Mouse (Mus musculus) MEL (cell line): ENCODE data around the gene H2-Eb1. TPM values are rescaled to one million over a fixed set of nuclear protein-coding genes. Genes with fewer than 3 reads are reported as not detected.
A peak's percentile ranks its signal among the peaks of the same experiment; 100 is the strongest.

ENCODE experiments used
- DNase-seq: peaks from one replicate; pipeline ENCODE4 v3.0.0; 2011; ENCODE audit warnings: low read depth, low spot score
- H3K27ac ChIP-seq: 2 replicates; pipeline ENCODE4 v1.5.1; 2012; ENCODE audit warnings: low read depth, mild to moderate bottlenecking, control low read depth, low read length, moderate library complexity; ENCODE audit not compliant: control insufficient read depth
- H3K27me3 ChIP-seq, 2 experiments: fragments of 150-350 bp in 1 of 2; sonication (generic) in 1 of 2; 2 replicates each; pipeline ENCODE4 v1.6.1; 2012; ENCODE audit warnings: low read length in 2 of 2, mild to moderate bottlenecking in 2 of 2, improper control_type of control experiment in 1 of 2, moderate library complexity in 1 of 2; ENCODE audit not compliant: insufficient read depth in 2 of 2, control insufficient read depth in 1 of 2
- H3K36me3 ChIP-seq, 2 experiments: 2 replicates each; pipeline ENCODE4 v1.6.1; 2012 to 2014; ENCODE audit warnings: low read length in 2 of 2, improper control_type of control experiment in 1 of 2, inconsistent platforms in 1 of 2, mild to moderate bottlenecking in 1 of 2; ENCODE audit not compliant: insufficient read depth in 2 of 2, control insufficient read depth in 1 of 2
- H3K4me1 ChIP-seq, 2 experiments: fragments of 150-350 bp in 1 of 2; sonication (generic) in 1 of 2; 2 replicates each; pipeline ENCODE4 v1.6.1; 2012; ENCODE audit warnings: low read length in 2 of 2, improper control_type of control experiment in 1 of 2, mild to moderate bottlenecking in 1 of 2; ENCODE audit not compliant: insufficient read depth in 2 of 2, control insufficient read depth in 1 of 2
- H3K4me3 ChIP-seq, 2 experiments: fragments of 150-350 bp in 1 of 2; sonication (generic) in 1 of 2; 2 replicates each; pipeline ENCODE4 v1.5.1; 2012; ENCODE audit warnings: low read depth in 2 of 2, low read length in 2 of 2, mild to moderate bottlenecking in 2 of 2, moderate library complexity in 2 of 2, control low read depth in 1 of 2, improper control_type of control experiment in 1 of 2; ENCODE audit not compliant: control insufficient read depth in 1 of 2, insufficient read depth in 1 of 2
- H3K79me2 ChIP-seq: 2 replicates; pipeline ENCODE4 v1.6.1; 2012; ENCODE audit warnings: mild to moderate bottlenecking, low read length, moderate library complexity; ENCODE audit not compliant: control insufficient read depth, poor library complexity, insufficient read depth
- H3K9ac ChIP-seq: 2 replicates; pipeline ENCODE4 v1.6.1; 2012; ENCODE audit warnings: low read depth, mild to moderate bottlenecking, control low read depth, low read length, moderate library complexity; ENCODE audit not compliant: control insufficient read depth, poor library complexity, severe bottlenecking
- H3K9me3 ChIP-seq: fragments of 150-350 bp; sonication (generic); replicated peaks from 2 replicates; pipeline ENCODE4 v1.6.1; 2012; ENCODE audit warnings: mild to moderate bottlenecking, low read length, improper control_type of control experiment, moderate library complexity; ENCODE audit not compliant: insufficient read depth
- CHD2 ChIP-seq: IDR thresholded peaks from 2 replicates; pipeline ENCODE4 v1.6.1; 2011; ENCODE audit warnings: low read length, improper control_type of control experiment
- ELF1 ChIP-seq: IDR thresholded peaks from 2 replicates; pipeline ENCODE4 v1.6.1; 2014; ENCODE audit warnings: low read depth, mild to moderate bottlenecking, inconsistent platforms, low read length, improper control_type of control experiment, moderate library complexity
- ETS1 ChIP-seq: IDR thresholded peaks from 2 replicates; pipeline ENCODE4 v1.6.1; 2012; ENCODE audit warnings: low read depth, mild to moderate bottlenecking, inconsistent platforms, low read length, improper control_type of control experiment, moderate library complexity
- GATA1 ChIP-seq: IDR thresholded peaks from 2 replicates; pipeline ENCODE4 v1.6.1; 2011; ENCODE audit warnings: low read depth, low read length, improper control_type of control experiment
- HCFC1 ChIP-seq: IDR thresholded peaks from 2 replicates; pipeline ENCODE4 v1.6.1; 2012; ENCODE audit warnings: low read depth, mild to moderate bottlenecking, inconsistent platforms, low read length, improper control_type of control experiment, moderate library complexity
- MAFK ChIP-seq: IDR thresholded peaks from 2 replicates; pipeline ENCODE4 v1.6.1; 2011; ENCODE audit warnings: low read depth, mild to moderate bottlenecking, low read length, improper control_type of control experiment, borderline replicate concordance
- MXI1 ChIP-seq: IDR thresholded peaks from 2 replicates; pipeline ENCODE4 v1.6.1; 2011; ENCODE audit warnings: mild to moderate bottlenecking, low read depth, low read length, improper control_type of control experiment
- MYB ChIP-seq: IDR thresholded peaks from 2 replicates; pipeline ENCODE4 v1.6.1; 2011; ENCODE audit warnings: mild to moderate bottlenecking, low read depth, low read length, improper control_type of control experiment
- MYC ChIP-seq: IDR thresholded peaks from 2 replicates; pipeline ENCODE4 v1.6.1; 2011; ENCODE audit warnings: low read depth, mild to moderate bottlenecking, low read length, improper control_type of control experiment, moderate library complexity
- NRF1 ChIP-seq: IDR thresholded peaks from 2 replicates; pipeline ENCODE4 v1.6.1; 2014; ENCODE audit warnings: low read depth, mild to moderate bottlenecking, inconsistent platforms, low read length, improper control_type of control experiment, moderate library complexity; ENCODE audit not compliant: poor library complexity, insufficient read depth, severe bottlenecking
- POLR2A ChIP-seq, 2 experiments: IDR thresholded peaks; 2 replicates each; pipeline ENCODE4 v1.6.1; 2011 to 2012; ENCODE audit warnings: low read length in 2 of 2, mild to moderate bottlenecking in 2 of 2, control low read depth in 1 of 2, improper control_type of control experiment in 1 of 2, low read depth in 1 of 2, moderate library complexity in 1 of 2; ENCODE audit not compliant: control insufficient read depth in 1 of 2, insufficient read depth in 1 of 2, poor library complexity in 1 of 2
- POLR2AphosphoS2 ChIP-seq: IDR thresholded peaks from 2 replicates; pipeline ENCODE4 v1.6.1; 2011; ENCODE audit warnings: low read length, improper control_type of control experiment
- RAD21 ChIP-seq: IDR thresholded peaks from 2 replicates; pipeline ENCODE4 v1.6.1; 2011; ENCODE audit warnings: mild to moderate bottlenecking, low read depth, low read length, improper control_type of control experiment
- RCOR1 ChIP-seq: IDR thresholded peaks from 2 replicates; pipeline ENCODE4 v1.6.1; 2012; ENCODE audit warnings: low read depth, mild to moderate bottlenecking, inconsistent platforms, low read length, improper control_type of control experiment
- SIN3A ChIP-seq: IDR thresholded peaks from 2 replicates; pipeline ENCODE4 v1.6.1; 2012; ENCODE audit warnings: low read length, improper control_type of control experiment, inconsistent platforms
- TBP ChIP-seq: IDR thresholded peaks from 2 replicates; pipeline ENCODE4 v1.8.0; 2011; ENCODE audit warnings: low read depth, low read length, improper control_type of control experiment
- ZC3H11A ChIP-seq: IDR thresholded peaks from 2 replicates; pipeline ENCODE4 v1.6.1; 2012; ENCODE audit warnings: low read depth, mild to moderate bottlenecking, inconsistent platforms, low read length, improper control_type of control experiment
- ZNF384 ChIP-seq: IDR thresholded peaks from 2 replicates; pipeline ENCODE4 v1.6.1; 2012; ENCODE audit warnings: low read depth, mild to moderate bottlenecking, inconsistent platforms, low read length, improper control_type of control experiment
- polyA plus RNA-seq, 2 experiments: library from polyadenylated mRNA; stranded (reverse) in 1 of 2; unstranded in 1 of 2; fragments of >175 nt in 1 of 2; fragments of >200 nt in 1 of 2; gene quantifications; 2 replicates each; pipeline versions ENCODE4 v1.2.1 to v1.2.4; 2012; ENCODE audit warnings: low replicate concordance in 2 of 2, low read depth in 1 of 2; ENCODE audit not compliant: insufficient read length in 2 of 2, insufficient read depth in 1 of 2, missing spikeins in 1 of 2
- total RNA-seq: library from RNA; depleted of rRNA; stranded (reverse); fragments of 300-350 nt; gene quantifications from 2 replicates; pipeline ENCODE4 v1.2.3, GENCODE M21; 2012

H2-Eb1 gene
- total and polyA plus RNA-seq, 3 experiments, result 0.07 to 0.15 TPM; not detected in 1

- H3K27me3 ChIP-seq, result peaks cover 3 to 5% of the 10 kb centered on the region in 2 experiments
- no peak overlapping the region for H3K9ac ChIP-seq
- TF ChIP-seq ZNF384, result peak; percentile 90
- no peak for TF ChIP-seq MYB
- TF ChIP-seq CHD2, result peak; percentile 91
- no peak overlapping the region for H3K27ac ChIP-seq
- no peaks in the 10 kb centered on the region; a peak in 1 of 4 replicates for H3K36me3 ChIP-seq
- H3K9me3 ChIP-seq, result no peaks in the 10 kb centered on the region
- peak; percentile 57 for DNase-seq
- H3K79me2 ChIP-seq, result no peaks in the 10 kb centered on the region
- H3K4me1 ChIP-seq, result peaks cover 0 to 6% of the 10 kb centered on the region in 2 experiments; a peak in 2 of 4 replicates
- H3K4me3 ChIP-seq, result no peak overlapping the region
Observed at GRCm38 (mm10) chr17:34295891-34296794, 9.5 kb upstream of the H2-Eb1 start.

GRCm38 (mm10) chr17:34299356-34299755, 6.3 kb upstream of the H2-Eb1 start:
- Histone ChIP-seq H3K27ac (no peak overlapping the region), H3K36me3 (no peaks in the 10 kb centered on the region), H3K4me3 (no peak overlapping the region), H3K27me3 (peaks cover 3 to 5% of the 10 kb centered on the region in 2 experiments), H3K9ac (no peak overlapping the region), H3K9me3 (no peaks in the 10 kb centered on the region), H3K4me1 (no peaks in the 10 kb centered on the region), H3K79me2 (no peaks in the 10 kb centered on the region)
- DNase-seq, result no peak
- TF ChIP-seq MYC (no peak), GATA1 (no peak), RCOR1 (no peak), POLR2A (IDR thresholded peaks at IDR 0.05; ENCODE audit: control insufficient read depth in 1 of 2, insufficient read depth in 1 of 2, low read depth in 1 of 2, low read length in 2 of 2, poor library complexity in 1 of 2) (no peak), POLR2AphosphoS2 (no peak), ETS1 (no peak), TBP (no peak), CHD2 (no peak), ZC3H11A (no peak)

GRCm38 (mm10) chr17:34300071-34300470, 5.6 kb upstream of the H2-Eb1 start:
- Histone ChIP-seq H3K4me3 (no peak overlapping the region), H3K9me3 (no peaks in the 10 kb centered on the region), H3K4me1 (no peaks in the 10 kb centered on the region), H3K9ac (no peak overlapping the region), H3K36me3 (no peaks in the 10 kb centered on the region), H3K27me3 (peaks cover 3 to 5% of the 10 kb centered on the region in 2 experiments), H3K79me2 (no peaks in the 10 kb centered on the region), H3K27ac (no peak overlapping the region)
- DNase-seq, result no peak
- TF ChIP-seq HCFC1 (no peak), MYC (no peak), NRF1 (no peak), ELF1 (no peak), RAD21 (no peak), MXI1 (no peak), SIN3A (no peak), CHD2 (no peak), MAFK (no peak), TBP (no peak), POLR2A (IDR thresholded peaks at IDR 0.05; ENCODE audit: control insufficient read depth in 1 of 2, insufficient read depth in 1 of 2, low read depth in 1 of 2, low read length in 2 of 2, poor library complexity in 1 of 2) (no peak), MYB (no peak)
